Mouse (Mus musculus) spleen, embryonic (tissue): Measurements from ENCODE around the gene Col27a1.

Experiments used
- CTCF ChIA-PET: fragments of 350-600 bp; sonication (Branson Sonifier 250); formaldehyde crosslinking; loops from one replicate; lab custom pipeline; 2022; lab: Charles Lee

The Col27a1 gene

GRCm38 (mm10) chr4:63259066-63259465, 45.3 kb downstream of the Col27a1 start:
- CTCF ChIA-PET = no interaction called here

- CTCF ChIA-PET = no interaction called here
These were observed 46.7 kb downstream of the Col27a1 start for GRCm38 (mm10) chr4:63260506-63260905.

GRCm38 (mm10) chr4:63262941-63263340, 49.1 kb downstream of the Col27a1 start:
- CTCF ChIA-PET = no interaction called here

- CTCF ChIA-PET = interaction anchor here (0.6 kb wide), 1 partner anchor 154 kb away, joined by 3 read pairs; no protein-coding TSS in a partner anchor
These were observed 52.5 kb downstream of the Col27a1 start for GRCm38 (mm10) chr4:63266276-63266675.

GRCm38 (mm10) chr4:63267121-63267520, 53.3 kb downstream of the Col27a1 start:
- CTCF ChIA-PET = interaction anchor here (0.6 kb wide), 1 partner anchor 89 kb away, joined by 7 read pairs; no protein-coding TSS in a partner anchor

GRCm38 (mm10) chr4:63267586-63267985, 53.8 kb downstream of the Col27a1 start:
- CTCF ChIA-PET = interaction anchor here (0.6 kb wide), 1 partner anchor 90 kb away, joined by 7 read pairs; no protein-coding TSS in a partner anchor

- CTCF ChIA-PET = interaction anchor here (0.6 kb wide), 1 partner anchor 9 kb away, joined by 5 read pairs; no protein-coding TSS in a partner anchor
These were observed 55.0 kb downstream of the Col27a1 start for GRCm38 (mm10) chr4:63268777-63269176.

- CTCF ChIA-PET = no interaction called here
These were observed 60.7 kb downstream of the Col27a1 start for GRCm38 (mm10) chr4:63274516-63274915.

GRCm38 (mm10) chr4:63275251-63275650, 61.4 kb downstream of the Col27a1 start:
- CTCF ChIA-PET = no interaction called here

- CTCF ChIA-PET = no interaction called here
These were observed 62.8 kb downstream of the Col27a1 start for GRCm38 (mm10) chr4:63276571-63276970.

- CTCF ChIA-PET = no interaction called here
These were observed 65.0 kb downstream of the Col27a1 start for GRCm38 (mm10) chr4:63278821-63279220.

GRCm38 (mm10) chr4:63281694-63282093, 67.9 kb downstream of the Col27a1 start:
- CTCF ChIA-PET = no interaction called here

GRCm38 (mm10) chr4:63283319-63283718, 69.5 kb downstream of the Col27a1 start:
- CTCF ChIA-PET = no interaction called here

- CTCF ChIA-PET = no interaction called here
These were observed 72.2 kb downstream of the Col27a1 start for GRCm38 (mm10) chr4:63286034-63286433.

GRCm38 (mm10) chr4:63288497-63288896, 74.7 kb downstream of the Col27a1 start:
- CTCF ChIA-PET = no interaction called here

- CTCF ChIA-PET = no interaction called here
These were observed 76.3 kb downstream of the Col27a1 start for GRCm38 (mm10) chr4:63290081-63290480.

- CTCF ChIA-PET = no interaction called here
These were observed 77.3 kb downstream of the Col27a1 start for GRCm38 (mm10) chr4:63291075-63291474.

GRCm38 (mm10) chr4:63291658-63292057, 77.9 kb downstream of the Col27a1 start:
- CTCF ChIA-PET = no interaction called here

- CTCF ChIA-PET = interaction anchor here (0.6 kb wide), 1 partner anchor 11 kb away, joined by 3 read pairs; no protein-coding TSS in a partner anchor
These were observed 81.8 kb downstream of the Col27a1 start for GRCm38 (mm10) chr4:63295641-63296040.

GRCm38 (mm10) chr4:63296263-63296662, 82.5 kb downstream of the Col27a1 start:
- CTCF ChIA-PET = interaction anchor here (0.6 kb wide), 1 partner anchor 11 kb away, joined by 3 read pairs; no protein-coding TSS in a partner anchor

- CTCF ChIA-PET = interaction anchor here (0.6 kb wide), 1 partner anchor 38 kb away, joined by 3 read pairs; no protein-coding TSS in a partner anchor
These were observed 83.1 kb downstream of the Col27a1 start for GRCm38 (mm10) chr4:63296876-63297275.

- CTCF ChIA-PET = no interaction called here
These were observed 84.4 kb downstream of the Col27a1 start for GRCm38 (mm10) chr4:63298191-63298590.

- CTCF ChIA-PET = no interaction called here
These were observed 88.8 kb downstream of the Col27a1 start for GRCm38 (mm10) chr4:63302641-63303040.
